ENCODE assay signal across 9 mouse cellular contexts in the genomic region with DNA sequence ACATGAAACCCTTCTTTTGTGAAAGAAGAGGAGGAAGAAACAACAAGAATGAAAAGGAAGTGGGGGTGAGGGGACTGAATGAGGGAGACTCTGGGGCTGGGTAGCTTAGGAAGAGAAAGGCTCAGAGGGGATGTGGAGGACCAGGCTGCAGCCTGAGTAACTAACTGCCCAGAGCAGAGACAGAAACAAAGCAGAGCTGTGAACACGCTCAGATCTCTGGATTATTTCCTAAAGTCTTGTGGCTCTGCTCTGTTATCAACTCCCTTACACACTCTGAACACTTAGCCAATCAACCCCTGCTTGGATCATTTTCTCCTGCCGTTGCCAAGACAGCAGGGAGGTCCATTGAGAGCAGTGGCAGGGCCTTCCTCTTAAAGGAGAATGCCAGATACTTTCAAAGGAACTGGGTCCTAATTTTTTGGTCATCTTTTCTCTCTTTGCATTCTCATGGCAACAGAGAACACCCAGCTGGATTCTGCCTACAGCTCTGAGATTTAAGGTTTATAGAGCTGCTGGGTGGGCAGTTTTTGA. TPM values are rescaled to one million over a fixed set of nuclear protein-coding genes. Genes with fewer than 3 reads are reported as not detected.
DNase-seq lines count a peak whose midpoint lies in the region; ATAC-seq lines count a peak whose summit lies in the region.
"Had no signal": no experiment of that assay in that cellular context is flagged by ENCODE, and none has a peak within 500 bp of the region (broad histone marks: within the 10 kb centered on the region; RNA-seq: fewer than 3 reads in every experiment).

No protein-coding gene starts in this region.

- no peaks in the 10 kb centered on the region for H3K9me3 ChIP-seq in midbrain, embryonic 16.5 days (replicated peaks; ENCODE audit: control insufficient read depth, low read length, poor library complexity, severe bottlenecking)
- H3K9me3 ChIP-seq in liver, embryonic 11.5 days (ENCODE audit: control insufficient read depth, low read length), result no peaks in the 10 kb centered on the region

- no peak overlapping the region for H3K9ac ChIP-seq in midbrain, embryonic 16.5 days (ENCODE audit: low read depth, low read length)
- no peak overlapping the region for H3K9ac ChIP-seq in liver, embryonic 11.5 days (ENCODE audit: low read depth, low read length)

- 0% methylated on average over 2 of the region's 2 CpGs for WGBS in midbrain, embryonic 16.5 days
- 20% methylated on average over 2 of the region's 2 CpGs for WGBS in liver, embryonic 11.5 days

- H3K4me1 ChIP-seq in midbrain, embryonic 16.5 days (ENCODE audit: control insufficient read depth, insufficient read depth, low read length), result peaks cover 20% of the 10 kb centered on the region
- peaks cover 2% of the 10 kb centered on the region; the same call in 1 of the 2 replicates for H3K4me1 ChIP-seq in liver, embryonic 11.5 days (replicated peaks; ENCODE audit: control insufficient read depth, insufficient read depth, low read length)

- DNase-seq in embryo, embryonic 10.5 days (ENCODE audit: low spot score), result peak; percentile 36
- no peak for DNase-seq in embryo, embryonic 9.5 days (ENCODE audit: extremely low spot score)
- DNase-seq in right cerebral cortex, adult 18-20 months, result peak; percentile 46
- no peak for DNase-seq in right cerebral cortex, adult 2 months (ENCODE audit: low spot score in 2 of 2)
- peak; percentile 34 to 38 for DNase-seq in heart, postnatal 14 days
- no peak for DNase-seq in liver, embryonic 11.5 days (ENCODE audit: low spot score)

- no peaks in the 10 kb centered on the region for H3K36me3 ChIP-seq in midbrain, embryonic 16.5 days (ENCODE audit: control insufficient read depth, insufficient read depth, low read length)
- H3K36me3 ChIP-seq in liver, embryonic 11.5 days (ENCODE audit: control insufficient read depth, insufficient read depth, low read length), result no peaks in the 10 kb centered on the region

- peak overlapping the region; percentile 60 for H3K27ac ChIP-seq in midbrain, embryonic 16.5 days (ENCODE audit: low read length)
- no peak overlapping the region for H3K27ac ChIP-seq in liver, embryonic 11.5 days (ENCODE audit: low read depth, low read length)

- no peak overlapping the region for H3K4me3 ChIP-seq in midbrain, embryonic 16.5 days (ENCODE audit: low read depth, low read length)
- no peak overlapping the region for H3K4me3 ChIP-seq in liver, embryonic 11.5 days (ENCODE audit: low read depth, low read length)
- H3K4me3 ChIP-seq: myocyte had no signal

- H3K27me3 ChIP-seq in midbrain, embryonic 16.5 days (ENCODE audit: control insufficient read depth, insufficient read depth, low read depth, low read length), result no peaks in the 10 kb centered on the region
- no peaks in the 10 kb centered on the region for H3K27me3 ChIP-seq in liver, embryonic 11.5 days (replicated peaks; ENCODE audit: control insufficient read depth, insufficient read depth, low read length)

- peak; percentile 80 for ATAC-seq in midbrain, embryonic 16.5 days
- no peak for ATAC-seq in erythroid progenitor cell, adult 5-6 weeks (replicated peaks; ENCODE audit: low FRiP score, poor library complexity, severe bottlenecking)
- no peak for ATAC-seq in liver, embryonic 11.5 days (replicated peaks; ENCODE audit: low FRiP score)

- no peak overlapping the region for H3K4me2 ChIP-seq in midbrain, embryonic 16.5 days (ENCODE audit: low read length)
- no peak overlapping the region for H3K4me2 ChIP-seq in liver, embryonic 11.5 days

- intact Hi-C loops in heart, postnatal 14 days (cut with DNase I), result no loop called here

RNA-seq across cellular contexts. Expression of a gene that starts 5.5 kb away (rescaled TPM):
- total RNA-seq in heart, postnatal 14 days (2021), result 10 to 100 TPM; 23.3 to 26.7 TPM
- 37.9 and 44.5 TPM in 2 replicates for polyA plus RNA-seq in midbrain, embryonic 16.5 days (2015; fragmentation: Nextera tagmentation; extraction: Ambion mirVana)
- total RNA-seq in erythroid progenitor cell, adult 5-6 weeks (2015; ENCODE audit: low replicate concordance), result 0.72 TPM in 1 of 2 replicates, not detected in the other
- not detected in 2 replicates for total RNA-seq in erythroid progenitor cell, adult 5-6 weeks (2017; ENCODE audit: low replicate concordance)
- polyA plus RNA-seq in liver, embryonic 11.5 days (2014; fragmentation: Nextera tagmentation; extraction: Ambion mirVana), result 2.3 and 2.4 TPM in 2 replicates

RNA-seq across cellular contexts. Expression of a gene that starts 48.7 kb away (rescaled TPM):
- 1 to 10 TPM; 5.8 to 6.4 TPM for total RNA-seq in heart, postnatal 14 days (2021)
- 4.4 and 4.5 TPM in 2 replicates for polyA plus RNA-seq in midbrain, embryonic 16.5 days (2015; fragmentation: Nextera tagmentation; extraction: Ambion mirVana)
- 4.6 and 18.0 TPM in 2 replicates for total RNA-seq in erythroid progenitor cell, adult 5-6 weeks (2015; ENCODE audit: low replicate concordance)
- total RNA-seq in erythroid progenitor cell, adult 5-6 weeks (2017; ENCODE audit: low replicate concordance), result 6.9 and 13.6 TPM in 2 replicates
- polyA plus RNA-seq in liver, embryonic 11.5 days (2014; fragmentation: Nextera tagmentation; extraction: Ambion mirVana), result 12.5 and 13.6 TPM in 2 replicates

Comparison
In these comparisons a context has a peak if more than half of its experiments do, and no peak if none do; other contexts are left out.
1. DNase-seq: peak in embryo, embryonic 10.5 days (single experiment), right cerebral cortex, adult 18-20 months (single experiment) and heart, postnatal 14 days (2 of 2); none in embryo, embryonic 9.5 days (single experiment), right cerebral cortex, adult 2 months (0 of 2) and liver, embryonic 11.5 days (single experiment).
2. RNA of a gene that starts 5.5 kb away (total RNA-seq): 23.3 to 26.7 TPM in heart, postnatal 14 days; 0.72 TPM in erythroid progenitor cell, adult 5-6 weeks; every median in the first group is over 10 times any median in the second.